Mouse (Mus musculus) c-Kit-positive CD71-positive TER-119-negative erythroid progenitor cells, embryonic 14.5 days (primary cell): ENCODE results near the gene Gtf2ird2.

ENCODE experiments used
- DNase-seq: peaks from one replicate; pipeline ENCODE4 v3.0.0-alpha.2; 2013; ENCODE audit warnings: low read depth

The Gtf2ird2 gene

GRCm38 (mm10) chr5:134236241-134236640 is 52.4 kb downstream of the Gtf2ird2 start:
- no peak for DNase-seq

- no peak for DNase-seq
These were observed 53.0 kb downstream of the Gtf2ird2 start for GRCm38 (mm10) chr5:134236796-134237195.

- DNase-seq = no peak
These were observed 53.7 kb downstream of the Gtf2ird2 start for GRCm38 (mm10) chr5:134237508-134237907.

GRCm38 (mm10) chr5:134237936-134238760 is 54.3 kb downstream of the Gtf2ird2 start:
- DNase-seq = no peak

GRCm38 (mm10) chr5:134241831-134242230 is 58.0 kb downstream of the Gtf2ird2 start:
- no peak for DNase-seq

- DNase-seq = no peak
These were observed 60.0 kb downstream of the Gtf2ird2 start for GRCm38 (mm10) chr5:134243661-134244436.

- no peak for DNase-seq
These were observed 61.1 kb downstream of the Gtf2ird2 start for GRCm38 (mm10) chr5:134244890-134245289.

- no peak for DNase-seq
These were observed 62.3 kb downstream of the Gtf2ird2 start for GRCm38 (mm10) chr5:134246146-134246545.

- no peak for DNase-seq
These were observed 64.9 kb downstream of the Gtf2ird2 start for GRCm38 (mm10) chr5:134248608-134249244.

- no peak for DNase-seq
These were observed 65.4 kb downstream of the Gtf2ird2 start for GRCm38 (mm10) chr5:134249245-134249649.

GRCm38 (mm10) chr5:134250601-134251000 is 66.8 kb downstream of the Gtf2ird2 start:
- DNase-seq = no peak

- no peak for DNase-seq
These were observed 67.3 kb downstream of the Gtf2ird2 start for GRCm38 (mm10) chr5:134251083-134251482.

- no peak for DNase-seq
These were observed 70.0 kb downstream of the Gtf2ird2 start for GRCm38 (mm10) chr5:134253806-134254205.

GRCm38 (mm10) chr5:134255294-134255693 is 71.5 kb downstream of the Gtf2ird2 start:
- no peak for DNase-seq

- no peak for DNase-seq
These were observed 73.7 kb downstream of the Gtf2ird2 start for GRCm38 (mm10) chr5:134257349-134258031.

GRCm38 (mm10) chr5:134258395-134258794 is 74.6 kb downstream of the Gtf2ird2 start:
- DNase-seq = no peak

GRCm38 (mm10) chr5:134258934-134259333 is 75.1 kb downstream of the Gtf2ird2 start:
- no peak for DNase-seq

- no peak for DNase-seq
These were observed 76.3 kb downstream of the Gtf2ird2 start for GRCm38 (mm10) chr5:134260001-134260636.

- no peak for DNase-seq
These were observed 82.1 kb downstream of the Gtf2ird2 start for GRCm38 (mm10) chr5:134265890-134266289.

GRCm38 (mm10) chr5:134266404-134266803 is 82.6 kb downstream of the Gtf2ird2 start:
- DNase-seq = no peak

GRCm38 (mm10) chr5:134268751-134269150 is 84.9 kb downstream of the Gtf2ird2 start:
- no peak for DNase-seq

- DNase-seq = no peak
These were observed 85.9 kb downstream of the Gtf2ird2 start for GRCm38 (mm10) chr5:134269751-134270150.
